Mouse (Mus musculus): ENCODE results near the gene Krtap4-1. TPM values are rescaled to one million over a fixed set of nuclear protein-coding genes. Genes with fewer than 3 reads are reported as not detected.
"Not testable (repeated sequence)": the region's sequence is repeated elsewhere in the genome, so short reads cannot be mapped to it uniquely, and the experiment has no call there.

Krtap4-1 gene
- not detected for polyA plus RNA-seq (2017; shearing (Covaris generic))

GRCm38 (mm10) chr11:99628138-99628537 lies at the start of gene Krtap4-1:
Gene Krtap4-1, minus strand, starts transcription at chr11:99628238.
- no peak for ATAC-seq

- ATAC-seq: no peak
These were observed 37.8 kb upstream of the Krtap4-1 start, which contains the start of gene Krtap4-6 for GRCm38 (mm10) chr11:99665860-99666259. Gene Krtap4-6, minus strand, starts transcription at chr11:99665960.

- no peak for ATAC-seq
These were observed 34.8 kb upstream of the Krtap4-1 start for GRCm38 (mm10) chr11:99662802-99663201.

GRCm38 (mm10) chr11:99659256-99659655 lies 31.2 kb upstream of the Krtap4-1 start:
- no peak for ATAC-seq

- ATAC-seq: not testable (repeated sequence)
These were observed 30.5 kb upstream of the Krtap4-1 start, which contains the start of gene Gm11563 for GRCm38 (mm10) chr11:99658467-99659010. Gene Gm11563, minus strand, starts transcription at chr11:99658960.

- ATAC-seq: no peak
These were observed 29.0 kb upstream of the Krtap4-1 start for GRCm38 (mm10) chr11:99657051-99657450.

- ATAC-seq: no peak
These were observed 22.1 kb upstream of the Krtap4-1 start, which contains the start of gene Gm11555 for GRCm38 (mm10) chr11:99650136-99650535. Gene Gm11555, minus strand, starts transcription at chr11:99650236.

GRCm38 (mm10) chr11:99646444-99646843 lies 18.4 kb upstream of the Krtap4-1 start:
- ATAC-seq: no peak

GRCm38 (mm10) chr11:99644351-99644750 lies 16.3 kb upstream of the Krtap4-1 start:
- ATAC-seq: no peak

GRCm38 (mm10) chr11:99643635-99644139 lies 15.6 kb upstream of the Krtap4-1 start, which contains the start of gene Krtap4-7:
Gene Krtap4-7, minus strand, starts transcription at chr11:99644089.
- ATAC-seq: not testable (repeated sequence)

- no peak for ATAC-seq
These were observed 12.9 kb upstream of the Krtap4-1 start for GRCm38 (mm10) chr11:99640926-99641325.

GRCm38 (mm10) chr11:99637086-99637485 lies 9.0 kb upstream of the Krtap4-1 start:
- no peak for ATAC-seq

- no peak for ATAC-seq
These were observed 6.7 kb upstream of the Krtap4-1 start, which contains the start of gene Krtap4-2 for GRCm38 (mm10) chr11:99634653-99635134. Gene Krtap4-2, minus strand, starts transcription at chr11:99635084.

- ATAC-seq: no peak
These were observed 5.3 kb upstream of the Krtap4-1 start for GRCm38 (mm10) chr11:99633293-99633692.

GRCm38 (mm10) chr11:99630890-99631289 lies 2.9 kb upstream of the Krtap4-1 start:
- no peak for ATAC-seq

- ATAC-seq: no peak
These were observed 7.7 kb downstream of the Krtap4-1 start, which contains the start of gene Gm11562 for GRCm38 (mm10) chr11:99620335-99620734. Gene Gm11562, minus strand, starts transcription at chr11:99620435.

GRCm38 (mm10) chr11:99614796-99615363 lies 13.2 kb downstream of the Krtap4-1 start, which contains the start of gene Krtap2-4:
Gene Krtap2-4, minus strand, starts transcription at chr11:99614846.
- no peak for ATAC-seq

GRCm38 (mm10) chr11:99610089-99610488 lies 17.9 kb downstream of the Krtap4-1 start, which contains the start of gene Gm11937:
Gene Gm11937, minus strand, starts transcription at chr11:99610189.
- not testable (repeated sequence) for ATAC-seq

- no peak for ATAC-seq
These were observed 18.9 kb downstream of the Krtap4-1 start for GRCm38 (mm10) chr11:99609126-99609525.

GRCm38 (mm10) chr11:99603208-99603607 lies 24.8 kb downstream of the Krtap4-1 start, which contains the start of gene Gm11938:
Gene Gm11938, minus strand, starts transcription at chr11:99603308.
- ATAC-seq: not testable (repeated sequence)

- not testable (repeated sequence) for ATAC-seq
These were observed 30.3 kb downstream of the Krtap4-1 start, which contains the start of gene Krtap9-3 for GRCm38 (mm10) chr11:99597742-99598141. Gene Krtap9-3, minus strand, starts transcription at chr11:99598105.

GRCm38 (mm10) chr11:99590981-99591380 lies 37.1 kb downstream of the Krtap4-1 start, which contains the start of gene Krtap1-3:
Gene Krtap1-3, minus strand, starts transcription at chr11:99591339.
- ATAC-seq: no peak

GRCm38 (mm10) chr11:99585096-99585495 lies 42.9 kb downstream of the Krtap4-1 start:
- ATAC-seq: no peak
